Mouse (Mus musculus): Measurements from ENCODE around the gene Mrpl23.

DNA sequence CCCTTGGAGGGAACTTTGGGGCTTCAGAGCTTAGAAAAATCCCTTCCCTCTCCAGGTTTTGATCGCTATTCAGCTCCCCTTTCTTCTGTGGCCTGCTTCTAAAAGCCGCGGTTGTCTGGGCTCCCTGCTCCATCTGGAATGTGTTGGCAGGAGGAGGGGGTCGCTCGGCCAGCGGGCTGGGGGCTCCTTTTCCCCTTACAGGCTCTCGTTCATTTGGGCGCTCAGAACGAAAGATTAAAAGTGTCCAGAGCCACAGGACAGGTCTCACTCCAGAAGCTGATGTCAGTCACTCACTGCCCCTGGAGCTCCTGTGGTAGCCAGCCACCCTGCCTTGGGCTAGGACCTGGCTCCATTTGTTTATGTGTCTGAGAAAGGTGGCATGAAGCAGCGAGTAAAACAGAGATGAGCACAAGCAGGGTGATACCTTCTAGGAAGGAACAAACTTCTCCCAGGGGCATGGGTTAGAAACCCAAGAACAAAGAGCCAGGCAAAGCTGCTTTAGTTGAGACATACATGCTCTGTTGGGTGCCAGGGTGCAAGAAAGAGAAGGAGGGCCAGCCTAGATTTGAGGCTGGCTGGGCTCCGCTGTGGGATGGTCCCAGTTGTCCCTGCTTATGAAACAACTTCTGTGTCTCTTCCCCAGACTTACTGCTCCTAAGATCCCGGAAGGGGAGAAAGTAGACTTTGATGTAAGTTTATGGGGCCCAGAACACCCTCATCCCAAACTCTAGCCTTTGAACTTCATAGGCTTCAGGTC is 22.3 kb upstream of the Mrpl23 start:
- TF ChIP-seq CTCF (IDR thresholded peaks at IDR 0.05; ENCODE audit: control insufficient read depth, insufficient read depth, insufficient read length) (no peak), CEBPB (IDR thresholded peaks at IDR 0.05; ENCODE audit: low read depth) (no peak), MAX (IDR thresholded peaks at IDR 0.05) (no peak), USF1 (IDR thresholded peaks at IDR 0.05; ENCODE audit: low read depth) (no peak), FOSL1 (IDR thresholded peaks at IDR 0.05; ENCODE audit: insufficient read depth, low read length, poor library complexity, severe bottlenecking) (no peak)
